Mouse (Mus musculus): ENCODE data around the gene Greb1.

Gene Greb1

GRCm38 (mm10) chr12:16803956-16804430 is 3.3 kb upstream of the Greb1 start:
- no peak for DNase-seq

GRCm38 (mm10) chr12:16803237-16803955 is 2.7 kb upstream of the Greb1 start:
- no peak for DNase-seq

- DNase-seq = no peak
Observed at GRCm38 (mm10) chr12:16800959-16801315, 251 bp upstream of the Greb1 start.

- no peak for DNase-seq
Observed at GRCm38 (mm10) chr12:16799928-16800258, 793 bp downstream of the Greb1 start.

GRCm38 (mm10) chr12:16798894-16799293 is 1.8 kb downstream of the Greb1 start:
- DNase-seq = no peak

GRCm38 (mm10) chr12:16795781-16796180 is 4.9 kb downstream of the Greb1 start:
- no peak for DNase-seq

- DNase-seq = no peak
Observed at GRCm38 (mm10) chr12:16793371-16793770, 7.3 kb downstream of the Greb1 start.

- no peak for DNase-seq
Observed at GRCm38 (mm10) chr12:16790456-16790855, 10.2 kb downstream of the Greb1 start.

GRCm38 (mm10) chr12:16789756-16790155 is 10.9 kb downstream of the Greb1 start:
- DNase-seq = no peak

GRCm38 (mm10) chr12:16789199-16789598 is 11.5 kb downstream of the Greb1 start:
- DNase-seq = no peak

GRCm38 (mm10) chr12:16788600-16788999 is 12.1 kb downstream of the Greb1 start:
- no peak for DNase-seq

- no peak for DNase-seq
Observed at GRCm38 (mm10) chr12:16781034-16781746, 19.5 kb downstream of the Greb1 start.

- no peak for DNase-seq
Observed at GRCm38 (mm10) chr12:16780320-16780719, 20.4 kb downstream of the Greb1 start.

- DNase-seq = no peak
Observed at GRCm38 (mm10) chr12:16779165-16779564, 21.5 kb downstream of the Greb1 start.

- no peak for DNase-seq
Observed at GRCm38 (mm10) chr12:16778523-16778922, 22.2 kb downstream of the Greb1 start.

GRCm38 (mm10) chr12:16775351-16775750 is 25.3 kb downstream of the Greb1 start:
- DNase-seq = no peak

GRCm38 (mm10) chr12:16774605-16775004 is 26.1 kb downstream of the Greb1 start:
- no peak for DNase-seq

GRCm38 (mm10) chr12:16769601-16770165 is 31.0 kb downstream of the Greb1 start:
- DNase-seq = no peak

GRCm38 (mm10) chr12:16768711-16769110 is 32.0 kb downstream of the Greb1 start:
- DNase-seq = no peak

- no peak for DNase-seq
Observed at GRCm38 (mm10) chr12:16768251-16768650, 32.4 kb downstream of the Greb1 start.

GRCm38 (mm10) chr12:16764776-16765445 is 35.8 kb downstream of the Greb1 start:
- DNase-seq = no peak

GRCm38 (mm10) chr12:16763649-16764422 is 36.9 kb downstream of the Greb1 start:
- DNase-seq = no peak

- no peak for DNase-seq
Observed at GRCm38 (mm10) chr12:16761461-16761860, 39.2 kb downstream of the Greb1 start.
